Mouse (Mus musculus) liver, postnatal 0 days (tissue): ENCODE measurements at regions not wholly inside any gene's neighbourhood (a gene's known extent, or its start where the extent isn't known, plus 50 kb on each side); places are given as distances from the start of the nearest gene placed in this dataset.

Source experiments
- CTCF ChIP-seq: sonication (generic); IDR thresholded peaks from 2 replicates; pipeline ENCODE4 v1.5.1; 2016; ENCODE audit warnings: antibody characterized with exemption, low read depth
- EP300 ChIP-seq: IDR thresholded peaks from 2 replicates; pipeline ENCODE4 v1.6.1; 2016; ENCODE audit warnings: antibody characterized with exemption, low read depth, mild to moderate bottlenecking

- TF ChIP-seq CTCF (0 out of 2 replicates have a peak, but pooled peaks have one; percentile 1), EP300 (no peak)
Observed at GRCm38 (mm10) chr16:90624039-90624625, 103.1 kb downstream of the Mis18a start.
